Mouse (Mus musculus) gastrocnemius, postnatal 10 days (tissue): ENCODE data around the gene Cd79b. TPM values are rescaled to one million over a fixed set of nuclear protein-coding genes. Genes with fewer than 3 reads are reported as not detected.
A peak's percentile ranks its signal among the peaks of the same experiment; 100 is the strongest.

ENCODE experiments used
- DNase-seq: peaks from one replicate; pipeline ENCODE4 v3.0.0; 2021; ENCODE audit warnings: mixed read lengths
- total RNA-seq, 2 experiments: library from RNA; stranded (reverse); gene quantifications; 2 replicates each; pipeline ENCODE4 v1.2.3; 2021

Gene Cd79b
- total RNA-seq, 2 experiments from 2014 or later = 0.80 to 2.8 TPM

DNA sequence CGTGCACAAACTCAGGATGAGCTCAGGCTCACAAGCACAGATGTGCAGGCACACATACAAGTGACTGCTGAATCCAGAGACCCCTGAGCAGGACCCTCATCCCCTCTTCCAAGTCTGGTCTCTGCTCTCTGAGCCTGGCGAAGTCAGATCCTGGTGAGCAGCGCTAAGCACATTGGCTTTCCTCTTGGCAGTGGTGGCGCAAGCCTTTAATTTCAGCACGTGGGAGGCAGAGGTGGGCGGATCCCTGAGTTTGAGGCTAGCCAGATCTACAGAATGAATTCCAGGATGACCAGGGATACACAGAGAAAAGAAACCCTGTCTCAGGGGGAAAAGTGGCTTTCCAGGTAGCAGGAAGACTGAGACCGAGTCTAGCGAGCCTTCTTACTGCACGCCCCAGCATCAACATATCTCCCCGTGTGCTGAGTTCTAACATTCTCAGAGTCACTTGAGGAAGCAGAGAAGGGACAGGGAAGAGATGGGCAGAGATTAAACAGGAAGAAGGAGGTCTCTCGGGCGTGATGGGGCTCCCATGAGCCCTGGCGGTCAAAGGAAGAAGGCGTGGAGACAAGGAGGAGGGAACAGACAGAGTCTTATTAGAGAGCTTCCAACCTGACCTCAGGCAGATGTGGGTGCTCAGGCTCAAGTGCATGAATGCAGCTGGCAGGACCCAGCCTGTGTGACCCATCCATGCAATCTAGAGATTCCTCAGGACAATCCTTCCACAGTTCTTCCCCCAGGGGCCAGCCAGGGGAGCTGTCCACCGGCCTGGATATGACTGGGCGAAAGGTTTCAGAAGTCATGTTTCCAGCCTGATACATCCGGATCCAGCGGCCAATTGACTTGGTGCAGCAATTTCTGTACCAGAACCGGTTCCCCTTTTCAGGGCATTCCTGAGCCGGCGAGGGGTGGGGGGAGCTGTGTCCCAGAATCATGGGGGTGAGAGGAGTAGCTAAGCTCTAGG, 4.1 kb upstream of the Cd79b start:
- DNase-seq = no peak

DNA sequence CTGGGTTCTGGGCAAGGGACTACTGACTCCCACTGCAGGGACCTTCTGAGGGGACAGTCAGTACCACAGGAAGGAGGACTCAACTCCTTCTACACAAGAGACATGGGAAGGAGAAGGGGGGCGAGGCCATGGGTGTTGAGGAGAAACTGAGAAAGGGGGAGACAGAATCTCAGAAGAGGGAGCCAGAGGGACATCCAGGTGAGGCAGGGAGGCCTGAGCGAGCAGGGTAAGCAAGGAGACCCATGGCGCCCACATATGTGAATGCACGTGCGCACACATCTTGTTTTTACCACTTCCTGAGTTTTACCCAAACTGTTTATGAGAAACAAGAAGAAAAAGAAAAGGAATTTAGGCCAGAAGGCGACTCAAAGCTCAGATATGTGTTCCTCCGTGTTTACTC, 3.2 kb upstream of the Cd79b start:
- DNase-seq = no peak

DNA sequence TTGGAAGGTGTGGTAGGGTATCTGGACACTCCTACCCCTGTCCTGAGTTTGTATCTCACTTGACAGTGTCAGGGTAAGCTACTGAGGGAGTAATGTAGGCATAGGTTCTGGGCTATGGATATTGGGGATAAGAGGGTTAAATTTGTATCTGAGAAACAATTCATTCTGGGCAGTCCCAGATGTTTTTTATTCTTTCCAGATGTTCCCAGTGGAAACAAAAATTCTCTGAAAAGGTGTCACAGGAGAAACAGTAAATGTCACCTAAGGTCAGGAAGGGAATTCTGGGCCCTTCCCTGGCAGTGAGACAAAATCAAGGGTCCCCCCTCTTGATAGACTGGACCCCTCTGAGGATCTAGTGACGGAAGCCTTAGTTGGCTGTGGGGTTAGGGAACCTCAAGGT, 1.9 kb upstream of the Cd79b start:
- no peak for DNase-seq

DNA sequence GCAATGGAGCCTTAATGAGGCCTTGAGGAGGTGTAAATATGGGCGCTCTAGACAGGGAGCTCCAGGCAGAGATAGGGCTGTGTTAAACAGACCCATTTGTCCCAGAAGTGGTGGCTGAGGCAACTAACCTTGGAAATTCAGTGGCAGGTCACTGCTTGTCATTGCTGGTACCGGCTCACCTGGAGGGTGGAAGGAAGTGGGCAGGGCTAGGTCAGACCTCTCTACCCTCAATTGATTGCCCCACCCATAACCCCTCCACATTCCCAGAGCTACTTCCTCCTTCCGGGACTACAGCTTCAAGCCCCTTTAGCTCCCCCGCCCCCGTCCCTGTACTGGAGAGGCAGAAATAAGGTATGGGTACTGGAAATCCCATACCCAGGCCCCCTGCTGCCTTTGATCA, 1.0 kb downstream of the Cd79b start:
- no peak for DNase-seq

DNA sequence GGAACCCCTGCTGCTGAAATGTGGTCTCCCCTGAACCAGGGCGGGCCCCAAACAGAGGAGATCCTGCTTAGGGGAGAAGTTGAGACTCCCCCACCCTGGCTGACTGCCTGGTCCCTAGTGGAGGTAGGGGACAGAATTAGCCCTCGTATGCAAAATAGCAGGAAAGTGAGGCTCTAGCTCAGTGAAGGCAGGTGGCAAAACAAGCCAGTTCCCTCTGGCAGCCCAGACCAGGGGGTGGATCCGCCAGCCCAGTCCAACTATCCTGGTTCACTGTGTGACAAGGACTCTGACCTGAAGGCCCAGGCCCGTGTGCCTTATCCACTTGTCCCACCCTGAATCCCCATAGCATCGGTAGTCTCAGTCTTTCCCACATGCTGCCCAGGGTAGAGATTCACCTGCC, 4.4 kb downstream of the Cd79b start:
- DNase-seq = no peak

DNA sequence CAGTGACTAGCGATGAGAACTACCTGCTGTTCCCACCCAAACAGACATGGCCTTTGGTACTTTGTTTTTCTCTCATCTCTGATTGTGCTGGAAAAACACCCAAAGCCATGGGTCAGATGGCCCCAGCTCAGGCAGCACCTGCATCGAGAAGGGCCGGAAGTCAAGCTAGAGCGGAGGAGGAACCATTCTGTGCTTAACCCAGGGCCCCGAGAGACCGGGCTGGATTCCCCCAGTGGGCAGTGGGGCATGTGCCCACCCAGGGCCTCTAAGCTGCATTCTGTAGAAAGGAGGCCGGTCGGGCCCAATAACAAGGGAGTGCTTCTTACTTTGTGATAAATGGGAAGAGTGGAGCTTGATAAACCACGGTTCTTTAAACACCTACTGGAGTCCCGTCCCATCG, 6.4 kb downstream of the Cd79b start:
- DNase-seq = no peak

DNA sequence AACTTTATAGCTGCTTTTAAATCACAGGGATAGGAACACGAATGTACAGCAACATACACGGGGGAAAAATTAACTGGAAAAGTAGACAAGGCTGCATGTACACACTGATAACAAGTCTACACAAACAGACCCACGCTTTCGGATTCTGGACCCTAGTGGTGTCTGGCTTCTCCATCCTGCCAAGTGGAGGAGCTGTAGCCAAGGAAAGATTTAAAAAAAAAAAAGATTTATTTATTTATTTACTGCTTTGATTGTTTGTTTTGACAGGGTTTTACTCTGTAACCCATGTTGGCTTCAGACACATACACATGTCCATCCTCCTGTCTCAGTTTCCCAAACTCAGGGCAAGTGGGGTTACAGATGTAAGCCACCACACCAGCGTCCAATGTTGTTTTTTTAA, 7.1 kb downstream of the Cd79b start:
- no peak for DNase-seq

DNA sequence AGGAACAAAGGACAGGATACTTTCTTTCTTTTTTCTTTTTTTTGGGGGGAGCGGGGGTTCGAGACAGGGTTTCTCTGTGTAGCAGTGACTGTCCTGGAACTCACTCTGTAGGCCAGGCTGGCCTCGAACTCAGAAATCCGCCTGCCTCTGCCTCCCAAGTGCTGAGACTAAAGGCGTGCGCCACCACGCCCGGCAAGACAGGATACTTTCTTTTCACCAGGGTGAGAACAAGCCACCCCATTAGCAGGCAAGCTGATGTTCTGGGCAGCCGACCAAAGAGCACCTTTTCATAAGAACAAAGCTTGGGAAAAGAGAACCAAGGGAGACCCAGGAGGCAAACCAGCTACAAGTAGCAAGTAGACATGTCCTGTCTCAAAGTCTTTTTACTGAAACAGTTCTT, 7.8 kb downstream of the Cd79b start:
- DNase-seq = no peak

DNA sequence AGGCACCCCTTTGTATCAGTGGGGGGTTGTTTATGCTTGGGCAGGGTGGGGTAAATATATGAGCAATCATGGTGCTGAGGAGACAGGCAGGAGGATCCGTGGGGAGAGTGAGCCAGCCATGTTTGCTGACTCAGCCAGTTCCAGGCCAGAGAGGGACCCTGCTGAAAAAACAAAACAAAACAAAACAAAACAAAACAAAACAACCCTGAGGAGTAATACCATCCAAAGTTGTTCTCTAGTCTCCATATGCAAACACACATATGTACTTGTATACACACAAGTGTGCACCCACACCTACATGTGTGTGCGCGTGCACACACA, 8.5 kb downstream of the Cd79b start:
- DNase-seq = no peak

DNA sequence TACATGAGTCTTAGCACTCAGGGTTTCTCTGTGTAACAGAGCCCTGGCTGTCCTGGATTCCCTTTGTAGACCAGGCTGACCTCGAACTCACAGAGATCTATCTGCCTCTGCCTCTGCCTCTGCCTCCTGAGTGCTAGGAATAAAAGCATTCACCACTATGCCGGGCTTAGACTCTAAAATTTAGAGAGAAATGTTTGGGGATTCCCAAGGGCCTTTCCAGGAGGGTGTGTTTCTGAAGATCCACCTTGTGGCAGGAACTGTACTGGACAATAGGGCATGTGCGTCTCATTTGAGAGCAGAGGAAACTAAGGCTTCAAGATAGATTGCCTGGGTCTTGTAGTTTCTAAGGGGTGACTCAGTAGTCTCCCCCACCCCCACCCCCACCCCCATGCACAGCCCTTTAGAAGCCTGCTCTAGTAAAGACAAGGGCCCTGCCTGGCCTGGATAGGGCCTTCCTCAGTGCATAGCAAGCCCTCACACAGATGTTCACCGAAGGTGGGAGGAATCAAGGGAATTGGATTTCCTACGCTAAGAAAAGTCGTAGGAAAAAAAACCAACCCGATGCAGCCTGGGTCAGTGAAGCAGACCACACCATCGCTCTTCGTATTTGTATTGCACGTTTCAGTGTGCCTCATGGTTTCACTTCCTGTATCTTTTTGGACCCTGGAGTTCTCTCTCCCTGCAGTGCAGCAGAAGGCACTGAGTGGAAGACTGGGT, 9.1 kb downstream of the Cd79b start:
- no peak for DNase-seq

DNA sequence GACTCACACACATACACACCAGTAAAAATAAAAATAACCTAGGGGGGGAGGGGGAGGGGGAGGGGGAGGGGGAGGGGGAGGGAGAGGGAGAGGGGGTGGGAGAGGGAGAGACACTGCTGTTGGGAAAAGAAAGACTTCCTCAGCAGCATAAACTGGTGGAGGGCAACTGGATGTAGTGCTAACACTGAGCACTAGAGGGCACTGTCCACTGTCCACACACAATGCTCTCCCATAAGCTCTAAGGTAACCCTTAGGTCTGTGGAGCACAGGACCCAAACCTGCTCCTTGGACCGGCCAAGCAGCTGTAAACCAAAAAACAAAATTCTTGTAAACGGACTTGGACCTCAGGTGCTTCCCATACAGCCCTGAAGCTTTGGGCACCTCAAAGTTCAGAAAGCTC, 11.9 kb downstream of the Cd79b start:
- DNase-seq = peak; percentile 67

DNA sequence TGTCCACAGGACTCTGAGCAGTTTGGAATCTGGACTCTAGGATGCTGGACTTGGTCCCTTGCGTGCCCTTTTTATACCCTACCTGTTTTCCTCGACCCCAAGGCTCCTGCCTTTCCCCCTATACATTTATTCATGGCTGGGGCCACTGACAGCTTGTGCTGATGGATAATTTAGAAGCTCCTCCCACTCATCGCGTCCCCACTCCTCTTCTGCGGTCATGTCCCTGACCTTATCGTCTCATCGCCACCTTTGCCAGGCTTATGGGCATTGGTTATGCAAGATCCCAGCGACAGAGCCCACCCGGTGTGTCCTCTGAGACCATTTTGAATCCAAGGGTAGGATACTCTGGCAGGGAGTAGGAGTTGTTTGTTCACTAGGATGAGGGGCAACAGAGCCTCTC, 12.8 kb downstream of the Cd79b start, which contains the start of gene Gh:
TSS of gene Gh (minus strand) at position 101 of the 400 bp plus-strand sequence.
- DNase-seq = no peak

DNA sequence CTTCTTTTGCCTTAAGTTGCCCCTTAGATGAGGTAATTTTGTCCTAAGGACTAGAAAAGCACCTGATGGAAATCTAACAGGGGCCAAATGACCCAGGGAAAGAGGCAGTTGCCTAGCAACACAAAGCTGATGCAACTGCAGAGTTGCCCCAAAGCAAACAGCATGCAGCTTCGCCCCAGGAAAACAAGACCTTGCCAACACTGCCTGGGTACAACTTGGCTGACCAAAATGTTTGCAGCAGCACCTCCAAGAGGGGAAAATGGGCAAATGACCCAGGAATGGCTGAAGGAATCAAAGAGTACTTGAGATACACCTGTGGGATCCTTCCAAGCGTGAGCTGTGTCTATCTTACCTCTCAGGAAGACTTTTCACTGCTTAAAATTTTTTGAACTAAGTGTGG, 22.7 kb downstream of the Cd79b start:
- no peak for DNase-seq

DNA sequence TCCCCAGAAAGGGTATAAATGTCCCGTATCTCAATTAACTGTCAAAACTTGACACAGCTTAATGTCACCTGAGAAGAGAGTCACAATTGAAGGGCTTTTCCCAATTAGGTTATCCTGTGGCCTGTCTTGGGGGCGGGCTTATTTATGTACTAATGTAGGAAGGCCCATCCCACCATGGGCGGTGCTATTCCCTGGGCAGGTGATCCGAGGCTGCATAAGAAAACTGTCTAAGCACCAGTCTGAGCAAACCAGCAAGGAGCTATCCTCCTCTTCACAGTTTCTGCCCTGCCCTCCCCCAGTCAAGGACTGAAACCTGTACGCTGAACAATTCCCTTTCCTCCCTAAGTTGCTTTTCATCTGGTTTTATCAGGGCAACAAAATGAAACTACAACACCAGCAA, 24.2 kb downstream of the Cd79b start:
- DNase-seq = no peak

DNA sequence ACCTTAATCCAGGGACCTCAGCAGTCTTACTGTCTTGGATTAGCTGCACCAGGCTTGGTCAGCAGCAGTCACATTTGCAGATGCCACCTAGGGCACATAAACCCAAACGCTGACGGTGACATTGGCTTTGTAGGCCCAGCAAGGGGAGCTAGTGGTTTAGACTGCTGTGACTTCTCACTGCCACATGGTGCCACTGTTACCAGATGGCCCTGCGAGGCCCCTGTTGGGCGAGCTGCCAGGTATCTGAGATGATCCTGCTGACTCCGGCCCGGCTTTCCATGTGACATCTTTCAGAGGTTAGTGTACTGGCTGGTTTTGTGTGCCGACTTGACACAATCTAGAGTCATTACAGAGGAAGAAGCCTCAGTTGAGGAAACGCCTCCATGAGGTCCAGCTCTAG, 25.2 kb downstream of the Cd79b start:
- DNase-seq = peak; percentile 84

DNA sequence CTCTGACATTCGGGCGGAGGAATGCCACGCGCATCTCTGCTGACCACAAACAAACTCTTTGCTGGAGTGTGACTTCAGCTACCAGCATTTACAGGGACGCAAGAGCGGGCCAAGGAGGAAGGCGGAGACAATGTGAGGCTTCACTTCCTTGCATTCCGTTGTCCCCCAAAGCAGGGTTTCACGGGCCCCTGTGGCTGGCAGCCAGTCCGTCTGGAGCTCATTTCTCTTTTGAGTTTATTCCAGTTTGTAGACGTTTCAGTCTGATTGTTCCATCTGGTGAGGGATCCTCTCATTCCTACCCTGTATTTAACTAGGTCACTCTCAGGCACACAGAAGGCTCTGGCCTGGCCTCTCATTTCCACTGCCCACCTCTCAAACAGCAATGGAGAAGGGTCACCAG, 27.6 kb downstream of the Cd79b start:
- no peak for DNase-seq

DNA sequence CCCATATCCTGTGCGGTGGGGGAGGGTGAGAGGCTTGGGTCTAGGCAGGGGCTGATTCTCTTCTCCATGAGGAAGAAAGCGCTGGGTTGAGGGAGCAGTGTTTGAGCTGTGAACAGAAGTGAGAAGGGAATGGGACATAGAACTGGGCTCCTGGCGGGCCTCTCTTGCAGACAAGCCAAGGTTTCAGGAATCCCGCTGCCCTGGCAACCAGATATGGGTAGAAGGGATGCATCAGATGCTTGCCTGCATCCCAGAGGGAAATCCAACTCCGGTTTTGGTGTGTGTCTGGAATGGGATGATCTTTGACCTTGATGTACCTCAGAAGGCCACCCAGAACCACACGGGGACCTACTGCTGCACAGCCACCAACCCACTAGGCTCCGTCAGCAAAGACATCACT, 28.4 kb downstream of the Cd79b start:
- no peak for DNase-seq

DNA sequence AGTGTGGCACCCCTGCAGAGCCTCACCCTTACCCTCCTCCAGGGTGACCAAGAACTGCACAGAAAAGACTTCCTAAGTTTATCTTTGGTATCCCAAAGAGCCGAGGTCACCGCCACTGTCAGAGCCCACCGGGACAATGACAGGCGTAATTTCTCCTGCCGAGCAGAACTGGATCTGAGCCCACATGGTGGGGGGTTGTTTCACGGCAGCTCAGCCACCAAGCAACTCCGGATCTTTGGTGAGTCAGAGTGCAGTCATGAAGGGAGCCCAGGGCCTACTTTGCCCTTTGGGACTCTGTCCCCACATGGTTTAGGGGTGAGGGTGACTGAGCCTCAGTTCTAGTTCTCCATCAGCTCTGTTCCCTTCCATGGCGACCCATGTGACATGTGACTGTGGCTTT, 30.4 kb downstream of the Cd79b start:
- DNase-seq = no peak

DNA sequence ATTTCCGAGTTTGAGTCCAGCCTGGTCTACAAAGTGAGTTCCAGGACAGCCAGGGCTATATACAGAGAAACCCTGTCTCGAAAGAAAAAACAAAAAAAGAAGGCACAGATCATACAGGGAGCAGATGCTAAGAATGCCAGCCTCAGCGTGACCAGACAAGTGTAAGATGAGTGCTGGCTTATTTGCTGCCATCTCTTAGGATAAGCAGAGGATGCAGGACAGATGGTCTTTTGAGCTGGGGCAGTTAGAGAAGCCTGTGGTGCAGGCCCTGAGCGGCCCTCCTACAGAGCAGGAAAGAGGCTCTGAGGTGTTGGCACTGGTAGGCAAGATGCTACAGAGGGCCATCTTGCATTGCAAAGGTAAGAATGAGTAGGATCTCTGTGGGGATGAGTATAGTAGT, 31.2 kb downstream of the Cd79b start:
- DNase-seq = no peak

DNA sequence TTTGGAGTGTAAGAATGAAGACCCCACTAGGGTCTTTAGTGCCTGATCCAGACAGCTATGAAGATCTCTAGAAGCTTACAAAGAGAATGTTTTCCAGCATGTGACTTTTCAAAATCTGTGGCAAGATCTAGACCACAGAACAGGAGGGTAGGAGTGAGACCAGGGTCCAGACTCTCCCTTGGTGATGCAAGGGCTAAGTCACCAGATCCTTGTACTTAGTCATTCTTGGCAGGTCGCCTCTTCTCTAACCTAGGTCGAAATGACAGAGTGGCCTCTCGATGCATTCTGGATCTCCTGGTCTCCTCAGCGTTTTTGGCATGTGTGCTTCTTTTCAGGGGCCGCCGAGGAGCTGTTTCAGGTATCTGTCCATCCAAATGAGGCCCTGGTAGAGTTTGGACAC, 32.1 kb downstream of the Cd79b start:
- no peak for DNase-seq

DNA sequence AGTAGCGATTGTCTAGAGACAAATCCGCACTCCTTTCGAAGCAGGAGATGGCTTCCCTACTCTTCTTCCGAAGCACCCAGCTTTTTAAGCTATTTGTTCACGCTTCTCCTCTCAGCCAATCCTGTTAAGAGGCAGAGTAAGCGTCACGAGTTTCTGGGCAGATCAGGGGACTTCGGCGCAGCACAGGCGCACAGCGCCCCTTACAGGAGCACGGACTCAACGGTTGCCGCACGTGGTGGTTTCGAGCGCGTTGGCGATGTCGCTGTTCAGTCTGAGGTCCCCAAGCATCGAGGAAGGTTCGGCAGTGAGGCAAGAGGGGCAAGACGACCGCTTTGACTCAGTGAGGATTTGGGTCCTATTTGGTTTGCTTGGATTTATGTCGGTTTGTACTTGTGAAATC, 38.1 kb downstream of the Cd79b start, which contains the start of gene Tcam1:
TSS of gene Tcam1 (plus strand) at position 219 of the 400 bp plus-strand sequence.
- DNase-seq = peak; percentile 93

DNA sequence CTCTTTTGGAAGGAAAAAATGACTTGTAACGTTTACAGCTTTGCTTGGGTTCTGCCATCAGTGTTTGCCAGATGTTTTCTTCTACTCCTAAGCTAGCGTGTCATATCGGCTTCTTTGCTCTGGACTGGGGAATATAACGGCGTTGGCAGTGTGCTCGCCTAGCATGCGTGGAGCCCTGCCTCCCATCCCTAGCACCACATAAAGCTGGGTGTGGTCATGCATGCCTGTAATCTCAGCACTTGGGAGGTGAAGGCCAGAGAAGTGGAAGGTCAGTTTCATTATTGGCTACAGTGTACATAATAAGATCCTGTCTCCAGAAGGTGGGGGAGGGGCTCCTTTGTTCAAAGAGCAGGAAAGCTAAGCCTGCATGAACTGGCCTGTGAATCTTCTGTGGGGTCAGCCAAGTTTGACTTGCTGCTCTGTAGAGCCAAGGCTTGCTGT, 39.6 kb downstream of the Cd79b start:
- DNase-seq = peak; percentile 47

DNA sequence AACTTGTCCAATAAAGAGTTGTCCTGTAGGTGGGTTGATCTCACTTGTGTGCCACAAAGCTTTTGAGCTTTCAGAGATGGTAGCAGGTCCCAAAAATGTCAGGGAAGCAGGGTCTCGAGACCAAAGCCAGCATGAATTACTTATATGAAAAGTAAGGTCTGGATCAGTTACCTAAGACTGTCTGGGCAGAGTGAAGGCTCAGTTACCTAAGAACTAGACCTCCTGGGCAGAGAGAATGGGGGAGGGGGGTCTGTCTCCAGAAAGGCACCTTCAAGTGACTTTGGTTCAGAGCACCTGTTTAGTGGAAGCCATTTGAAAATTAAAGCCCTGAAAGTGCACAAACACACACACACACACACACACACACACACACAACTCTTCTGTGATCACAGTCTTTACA, 40.2 kb downstream of the Cd79b start:
- DNase-seq = no peak

DNA sequence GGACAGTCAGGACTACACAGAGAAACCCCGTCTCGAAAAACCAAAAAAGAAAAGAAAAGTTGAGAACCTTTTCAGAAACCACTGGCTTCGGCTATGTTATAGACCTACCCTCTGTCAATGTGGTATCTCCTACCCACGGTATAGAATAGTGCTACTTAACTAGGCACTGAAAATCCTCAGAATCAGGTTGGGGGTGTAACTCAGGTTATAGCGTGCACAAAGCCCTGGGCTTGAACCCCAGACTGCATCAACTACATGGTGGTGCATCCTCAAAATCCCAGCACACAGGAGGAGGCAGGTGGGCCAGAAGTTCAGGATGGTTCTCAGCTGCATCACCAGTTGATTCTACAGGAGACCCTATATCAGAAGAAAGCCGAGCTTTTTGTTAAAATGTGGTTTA, 40.8 kb downstream of the Cd79b start:
- DNase-seq = no peak
